Mouse (Mus musculus) midbrain, embryonic 15.5 days (tissue): ENCODE measurements around the gene Nfat5. TPM values are rescaled to one million over a fixed set of nuclear protein-coding genes. Genes with fewer than 3 reads are reported as not detected.
A peak's percentile ranks its signal among the peaks of the same experiment; 100 is the strongest.

Experiments used
- ATAC-seq: fragments of 200-750 bp; cut with Nextera tagmentation; replicated peaks from 2 replicates; pipeline ENCODE4 v1.8.0; 2017; ENCODE audit warnings: moderate TSS enrichment
- H3K27ac ChIP-seq: fragments of 300-500 bp; sonication (generic); 2 replicates; pipeline ENCODE4 v1.5.1; 2015; ENCODE audit warnings: mild to moderate bottlenecking, inconsistent platforms
- H3K27me3 ChIP-seq: fragments of 300-500 bp; sonication (generic); replicated peaks from 2 replicates; pipeline ENCODE4 v1.6.1; 2015; ENCODE audit warnings: inconsistent platforms
- H3K36me3 ChIP-seq: fragments of 300-500 bp; sonication (generic); replicated peaks from 2 replicates; pipeline ENCODE4 v1.6.1; 2015; ENCODE audit warnings: inconsistent platforms
- H3K4me1 ChIP-seq: fragments of 300-500 bp; sonication (generic); 2 replicates; pipeline ENCODE4 v1.6.1; 2015; ENCODE audit warnings: inconsistent platforms
- H3K4me2 ChIP-seq: fragments of 300-500 bp; sonication (generic); 2 replicates; pipeline ENCODE4 v1.6.1; 2015; ENCODE audit warnings: inconsistent platforms, mild to moderate bottlenecking, moderate library complexity
- H3K4me3 ChIP-seq: fragments of 300-500 bp; sonication (generic); 2 replicates; pipeline ENCODE4 v1.5.1; 2015; ENCODE audit warnings: mild to moderate bottlenecking, inconsistent platforms
- H3K9ac ChIP-seq: fragments of 300-500 bp; sonication (generic); 2 replicates; pipeline ENCODE4 v1.6.1; 2015; ENCODE audit warnings: mild to moderate bottlenecking, inconsistent platforms
- H3K9me3 ChIP-seq: fragments of 300-500 bp; sonication (generic); 2 replicates; pipeline ENCODE4 v1.6.1; 2016; ENCODE audit warnings: inconsistent platforms
- WGBS: fragments of 180-500 bp; shearing (Covaris S2); methylation state at CpG from one replicate; pipeline ENCODE4 v1.1.7; 2015; ENCODE audit warnings: mixed read lengths; 5-methylcytosine and 5-hydroxymethylcytosine counted together
- polyA plus RNA-seq: library from polyadenylated mRNA; unstranded; fragments of >200 nt; fragmentation: Nextera tagmentation; extraction: Ambion mirVana; gene quantifications from 2 replicates; pipeline ENCODE4 v1.2.1, GENCODE M21; 2015

Nfat5 gene
- polyA plus RNA-seq, 1 experiment from 2014 or later: 12.3 TPM

GRCm38 (mm10) chr8:107386642-107387041 is 93.4 kb downstream of the Nfat5 start:
- 32% methylated on average over 3 of the region's 3 CpGs for WGBS
- H3K4me3 ChIP-seq: no peak overlapping the region

GRCm38 (mm10) chr8:107387861-107388260 is 94.6 kb downstream of the Nfat5 start:
- Histone ChIP-seq H3K4me1 (no peaks in the 10 kb centered on the region), H3K27ac (no peak overlapping the region), H3K9ac (no peak overlapping the region), H3K4me3 (no peak overlapping the region), H3K4me2 (no peak overlapping the region), H3K9me3 (no peaks in the 10 kb centered on the region), H3K36me3 (no peaks in the 10 kb centered on the region), H3K27me3 (no peaks in the 10 kb centered on the region)
- WGBS: 63% methylated on average over 5 of the region's 5 CpGs
- no peak for ATAC-seq

More at GRCm38 (mm10) chr8:107386642-107387041, 93.4 kb downstream of the Nfat5 start:
- H3K4me2 ChIP-seq: no peak overlapping the region
- no peaks in the 10 kb centered on the region for H3K27me3 ChIP-seq
- no peak for ATAC-seq
- H3K4me1 ChIP-seq: no peaks in the 10 kb centered on the region
- no peaks in the 10 kb centered on the region for H3K36me3 ChIP-seq
- no peak overlapping the region for H3K9ac ChIP-seq
- no peaks in the 10 kb centered on the region for H3K9me3 ChIP-seq
- no peak overlapping the region for H3K27ac ChIP-seq

- no peaks in the 10 kb centered on the region for H3K4me1 ChIP-seq
- H3K27me3 ChIP-seq: no peaks in the 10 kb centered on the region
- no peak overlapping the region for H3K27ac ChIP-seq
- no peak overlapping the region for H3K4me2 ChIP-seq
- 65% methylated on average over 8 of the region's 8 CpGs for WGBS
- no peak overlapping the region for H3K9ac ChIP-seq
- no peaks in the 10 kb centered on the region for H3K9me3 ChIP-seq
- H3K36me3 ChIP-seq: no peaks in the 10 kb centered on the region
- H3K4me3 ChIP-seq: no peak overlapping the region
- ATAC-seq: no peak; the same call in 1 of the 2 replicates
These were observed 96.3 kb downstream of the Nfat5 start for GRCm38 (mm10) chr8:107389557-107389956.

GRCm38 (mm10) chr8:107390476-107391135 is 97.3 kb downstream of the Nfat5 start:
- Histone ChIP-seq H3K9me3 (no peaks in the 10 kb centered on the region), H3K27me3 (no peaks in the 10 kb centered on the region), H3K9ac (no peak overlapping the region), H3K4me3 (no peak overlapping the region), H3K27ac (no peak overlapping the region), H3K4me1 (no peaks in the 10 kb centered on the region), H3K4me2 (no peak overlapping the region), H3K36me3 (no peaks in the 10 kb centered on the region)
- ATAC-seq: no peak
- WGBS: 91% methylated on average over 16 of the region's 16 CpGs

- no peak overlapping the region for H3K4me2 ChIP-seq
- WGBS: 79% methylated on average over 4 of the region's 4 CpGs
- ATAC-seq: no peak
- H3K4me3 ChIP-seq: no peak overlapping the region
- no peak overlapping the region for H3K9ac ChIP-seq
- no peaks in the 10 kb centered on the region for H3K4me1 ChIP-seq
- H3K9me3 ChIP-seq: no peaks in the 10 kb centered on the region
- H3K36me3 ChIP-seq: no peaks in the 10 kb centered on the region
- H3K27me3 ChIP-seq: no peaks in the 10 kb centered on the region
- no peak overlapping the region for H3K27ac ChIP-seq
These were observed 97.9 kb downstream of the Nfat5 start for GRCm38 (mm10) chr8:107391136-107391516.

- ATAC-seq: no peak
- no peaks in the 10 kb centered on the region for H3K27me3 ChIP-seq
- H3K36me3 ChIP-seq: no peaks in the 10 kb centered on the region
- H3K4me2 ChIP-seq: no peak overlapping the region
- H3K9me3 ChIP-seq: no peaks in the 10 kb centered on the region
- no peaks in the 10 kb centered on the region for H3K4me1 ChIP-seq
- H3K4me3 ChIP-seq: no peak overlapping the region
- H3K27ac ChIP-seq: no peak overlapping the region
- no peak overlapping the region for H3K9ac ChIP-seq
These were observed 102.1 kb downstream of the Nfat5 start for GRCm38 (mm10) chr8:107395397-107395796.

GRCm38 (mm10) chr8:107396106-107396670 is 102.9 kb downstream of the Nfat5 start:
- Histone ChIP-seq H3K4me2 (no peak overlapping the region), H3K27ac (no peak overlapping the region), H3K36me3 (no peaks in the 10 kb centered on the region), H3K27me3 (no peaks in the 10 kb centered on the region), H3K9me3 (no peaks in the 10 kb centered on the region), H3K4me1 (no peaks in the 10 kb centered on the region), H3K4me3 (no peak overlapping the region), H3K9ac (no peak overlapping the region)
- ATAC-seq: no peak
- WGBS: 93% methylated on average over 10 of the region's 10 CpGs

- H3K27me3 ChIP-seq: no peaks in the 10 kb centered on the region
- no peak for ATAC-seq
- no peaks in the 10 kb centered on the region for H3K36me3 ChIP-seq
- no peak overlapping the region for H3K27ac ChIP-seq
- H3K4me2 ChIP-seq: no peak overlapping the region
- no peak overlapping the region for H3K4me3 ChIP-seq
- 56% methylated on average over 12 of the region's 12 CpGs for WGBS
- H3K9me3 ChIP-seq: no peaks in the 10 kb centered on the region
- H3K4me1 ChIP-seq: peaks cover 4% of the 10 kb centered on the region
- H3K9ac ChIP-seq: no peak overlapping the region
These were observed 104.4 kb downstream of the Nfat5 start for GRCm38 (mm10) chr8:107397665-107398064.

- Histone ChIP-seq H3K4me1 (peaks cover 14% of the 10 kb centered on the region), H3K4me3 (no peak overlapping the region), H3K27me3 (no peaks in the 10 kb centered on the region), H3K9ac (no peak overlapping the region), H3K9me3 (no peaks in the 10 kb centered on the region), H3K27ac (no peak overlapping the region), H3K4me2 (no peak overlapping the region), H3K36me3 (no peaks in the 10 kb centered on the region)
- ATAC-seq: no peak
- WGBS: 42% methylated on average over 9 of the region's 9 CpGs
These were observed 106.2 kb downstream of the Nfat5 start for GRCm38 (mm10) chr8:107399495-107399894.

- H3K9ac ChIP-seq: no peak overlapping the region
- no peak for ATAC-seq
- peaks cover 14% of the 10 kb centered on the region for H3K4me1 ChIP-seq
- no peaks in the 10 kb centered on the region for H3K9me3 ChIP-seq
- no peaks in the 10 kb centered on the region for H3K27me3 ChIP-seq
- no peak overlapping the region for H3K27ac ChIP-seq
- H3K4me3 ChIP-seq: no peak overlapping the region
- WGBS: 87% methylated on average over 5 of the region's 5 CpGs
- H3K4me2 ChIP-seq: no peak overlapping the region
- H3K36me3 ChIP-seq: no peaks in the 10 kb centered on the region
These were observed 108.6 kb downstream of the Nfat5 start for GRCm38 (mm10) chr8:107401866-107402265.

- ATAC-seq: peak; percentile 97
- Histone ChIP-seq H3K4me3 (peak within 1 kb of the TSS; percentile 32), H3K4me1 (peaks cover 14% of the 10 kb centered on the region), H3K36me3 (no peaks in the 10 kb centered on the region), H3K27ac (no peak within 1 kb of the TSS), H3K27me3 (no peaks in the 10 kb centered on the region), H3K9me3 (no peaks in the 10 kb centered on the region), H3K4me2 (peak within 1 kb of the TSS; percentile 51), H3K9ac (no peak within 1 kb of the TSS)
- 10% methylated on average over 22 of the region's 22 CpGs for WGBS
These were observed 109.9 kb downstream of the Nfat5 start, which contains the start of gene Nqo1 for GRCm38 (mm10) chr8:107403038-107403781. Gene Nqo1, minus strand, starts transcription at chr8:107403206.

GRCm38 (mm10) chr8:107404057-107404456 is 110.8 kb downstream of the Nfat5 start:
- 79% methylated on average over 4 of the region's 4 CpGs for WGBS
- Histone ChIP-seq H3K4me1 (peaks cover 14% of the 10 kb centered on the region), H3K27me3 (no peaks in the 10 kb centered on the region), H3K4me3 (no peak overlapping the region), H3K9me3 (no peaks in the 10 kb centered on the region), H3K36me3 (0 out of 2 replicates have a peak, but pooled peaks cover 3% of the 10 kb centered on the region), H3K9ac (no peak overlapping the region), H3K27ac (no peak overlapping the region), H3K4me2 (no peak overlapping the region)
- no peak for ATAC-seq
